Mouse (Mus musculus): ENCODE data around the gene Myocos.
"Not testable (repeated sequence)": the region's sequence is repeated elsewhere in the genome, so short reads cannot be mapped to it uniquely, and the experiment has no call there.

The Myocos gene

GRCm38 (mm10) chr1:162658119-162658518, at the start of gene Myocos:
Gene Myocos (minus strand): TSS chr1:162658219.
- DNase-seq (ENCODE audit: low spot score in 2 of 2) = no peak

GRCm38 (mm10) chr1:162700389-162701066, 42.5 kb upstream of the Myocos start:
- DNase-seq (ENCODE audit: low spot score in 2 of 2) = no peak

- DNase-seq (ENCODE audit: low spot score in 2 of 2) = no peak
Measured at GRCm38 (mm10) chr1:162697866-162698265, 39.8 kb upstream of the Myocos start.

GRCm38 (mm10) chr1:162693721-162694120, 35.7 kb upstream of the Myocos start:
- DNase-seq (ENCODE audit: low spot score in 2 of 2) = no peak

- no peak for DNase-seq (ENCODE audit: low spot score in 2 of 2)
Measured at GRCm38 (mm10) chr1:162665486-162666174, 7.6 kb upstream of the Myocos start.

- DNase-seq (ENCODE audit: low spot score in 2 of 2) = peak in 1 of 2 experiments; percentile 58
Measured at GRCm38 (mm10) chr1:162664826-162665475, 6.9 kb upstream of the Myocos start.

- no peak for DNase-seq (ENCODE audit: low spot score in 2 of 2)
Measured at GRCm38 (mm10) chr1:162660276-162660860, 2.3 kb upstream of the Myocos start.

GRCm38 (mm10) chr1:162648416-162648815, 9.6 kb downstream of the Myocos start:
- DNase-seq (ENCODE audit: low spot score in 2 of 2) = no peak

- DNase-seq (ENCODE audit: low spot score in 2 of 2) = no peak
Measured at GRCm38 (mm10) chr1:162646083-162646686, 11.8 kb downstream of the Myocos start.

- DNase-seq (ENCODE audit: low spot score in 2 of 2) = no peak
Measured at GRCm38 (mm10) chr1:162643752-162644151, 14.3 kb downstream of the Myocos start.

GRCm38 (mm10) chr1:162642591-162642990, 15.4 kb downstream of the Myocos start:
- DNase-seq (ENCODE audit: low spot score in 2 of 2) = no peak

GRCm38 (mm10) chr1:162639861-162640260, 18.2 kb downstream of the Myocos start:
- DNase-seq (ENCODE audit: low spot score in 2 of 2) = no peak

GRCm38 (mm10) chr1:162639051-162639750, 18.8 kb downstream of the Myocos start, which contains the start of gene Myoc:
Gene Myoc (plus strand): TSS chr1:162639155.
- DNase-seq (ENCODE audit: low spot score in 2 of 2) = no peak

GRCm38 (mm10) chr1:162638535-162638934, 19.5 kb downstream of the Myocos start:
- DNase-seq (ENCODE audit: low spot score in 2 of 2) = no peak

GRCm38 (mm10) chr1:162636516-162636915, 21.5 kb downstream of the Myocos start:
- DNase-seq (ENCODE audit: low spot score in 2 of 2) = no peak

GRCm38 (mm10) chr1:162635291-162635931, 22.6 kb downstream of the Myocos start:
- not testable (repeated sequence) for DNase-seq (ENCODE audit: low spot score in 2 of 2)

- DNase-seq (ENCODE audit: low spot score in 2 of 2) = not testable (repeated sequence)
Measured at GRCm38 (mm10) chr1:162628326-162628725, 29.7 kb downstream of the Myocos start.

- DNase-seq (ENCODE audit: low spot score in 2 of 2) = not testable (repeated sequence)
Measured at GRCm38 (mm10) chr1:162627821-162628220, 30.2 kb downstream of the Myocos start.

- DNase-seq (ENCODE audit: low spot score in 2 of 2) = peak in 1 of 2 experiments; percentile 11
Measured at GRCm38 (mm10) chr1:162625229-162625628, 32.8 kb downstream of the Myocos start.

- no peak for DNase-seq (ENCODE audit: low spot score in 2 of 2)
Measured at GRCm38 (mm10) chr1:162623895-162624294, 34.1 kb downstream of the Myocos start.

GRCm38 (mm10) chr1:162620487-162620886, 37.5 kb downstream of the Myocos start:
- DNase-seq (ENCODE audit: low spot score in 2 of 2) = no peak

All from spleen, postnatal 14 days (tissue).